Mouse (Mus musculus): ENCODE measurements around the gene Il33.

Il33 gene

GRCm38 (mm10) chr19:29986464-29987091 lies 61.7 kb downstream of the Il33 start:
- no peak for DNase-seq (ENCODE audit: low read depth, low spot score)

- DNase-seq (ENCODE audit: low read depth, low spot score): no peak
Measured at GRCm38 (mm10) chr19:30000406-30001365, 75.8 kb downstream of the Il33 start.

GRCm38 (mm10) chr19:30001550-30001949 lies 76.6 kb downstream of the Il33 start:
- DNase-seq (ENCODE audit: low read depth, low spot score): no peak

GRCm38 (mm10) chr19:30003621-30004020 lies 78.7 kb downstream of the Il33 start, which contains the start of gene Trpd52l3:
TSS of gene Trpd52l3 (plus strand) at chr19:30003790.
- DNase-seq (ENCODE audit: low read depth, low spot score): no peak

- no peak for DNase-seq (ENCODE audit: low read depth, low spot score)
Measured at GRCm38 (mm10) chr19:30006371-30006770, 81.5 kb downstream of the Il33 start.
